Mouse (Mus musculus) bone marrow macrophage, adult 2 months (primary cell): ENCODE measurements at regions not wholly inside any gene's neighbourhood (a gene's known extent, or its start where the extent isn't known, plus 50 kb on each side); places are given as distances from the start of the nearest gene placed in this dataset.

ENCODE experiments used
- CTCF ChIP-seq: IDR thresholded peaks from 2 replicates; pipeline ENCODE4 v1.5.1; 2012; ENCODE audit warnings: low read depth, mild to moderate bottlenecking, low read length, moderate library complexity
- POLR2A ChIP-seq: IDR thresholded peaks from 2 replicates; pipeline ENCODE4 v1.6.1; 2012; ENCODE audit warnings: mild to moderate bottlenecking, low read depth, low read length, borderline replicate concordance

- no peak for TF ChIP-seq CTCF
- TF ChIP-seq POLR2A = no peak
Observed at GRCm38 (mm10) chr3:36332016-36332415, 109.9 kb upstream of the Qrfpr start.
